Mouse (Mus musculus) sigmoid colon, adult 10 weeks (tissue): ENCODE results near the gene Gm47189. TPM values are rescaled to one million over a fixed set of nuclear protein-coding genes. Genes with fewer than 3 reads are reported as not detected.

Experiments used
- polyA plus RNA-seq: library from polyadenylated mRNA; stranded (reverse); fragments of 350-450 nt; fragmentation: Illumina TruSeq; extraction: RNeasy Lipid Tissue Mini Kit (QIAGEN cat#74804); gene quantifications from one replicate; pipeline ENCODE4 v1.2.3, GENCODE M21; 2014; ENCODE audit warnings: low read depth, low replicate concordance

Gene Gm47189
- not detected for polyA plus RNA-seq

DNA sequence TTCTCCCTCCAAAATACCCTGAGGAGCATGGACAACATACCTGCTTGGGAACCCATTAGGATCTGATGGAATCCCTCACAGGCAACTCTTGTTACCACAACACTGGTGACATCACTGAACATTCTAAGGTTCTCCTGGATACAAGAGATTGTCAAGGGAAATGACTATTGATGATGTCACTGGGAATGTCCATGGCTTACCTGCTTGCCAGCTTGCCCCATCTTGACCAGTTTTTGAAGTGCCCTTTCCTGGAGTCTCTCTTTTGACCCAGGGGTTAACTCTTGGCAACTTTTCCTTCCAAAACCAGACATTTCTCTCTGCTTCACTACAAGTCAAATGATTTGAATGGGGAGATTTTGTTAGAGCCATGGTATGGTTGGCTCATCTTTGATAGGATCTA lies at the start of gene Gm47189:
Gene Gm47189 (minus strand): TSS at position 101 of the 400 bp plus-strand sequence.

DNA sequence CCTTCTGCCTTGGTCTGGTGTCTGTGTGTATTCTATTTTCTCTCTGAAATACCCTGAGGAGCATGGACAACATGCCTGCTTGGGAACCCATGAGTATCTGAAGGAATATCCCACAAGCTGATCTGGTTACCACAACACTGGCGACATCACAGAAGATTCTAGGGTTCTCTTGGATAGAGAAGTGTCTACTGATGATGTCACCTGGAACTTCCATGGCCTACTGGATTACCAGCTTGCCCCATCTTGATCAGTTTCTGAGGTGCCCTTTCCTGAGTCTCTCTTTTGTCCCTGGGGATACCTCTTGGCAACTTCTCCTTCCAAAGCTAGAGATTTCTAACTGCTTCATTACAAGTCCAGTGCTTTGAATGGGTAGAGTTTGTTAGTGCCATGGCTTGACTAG lies 21.7 kb downstream of the Gm47189 start, which contains the start of gene Gm7929:
Gene Gm7929 (minus strand): TSS at position 101 of the 400 bp plus-strand sequence.

Other genes with a start within 250 kb of the Gm47189 start
- not detected for gene Gm7970, start 216.9 kb downstream of the Gm47189 start, polyA plus RNA-seq
- gene 1700049E17Rik2, start 199.2 kb downstream of the Gm47189 start, polyA plus RNA-seq, result not detected
- gene Gm3072, start 147.8 kb downstream of the Gm47189 start, polyA plus RNA-seq, result not detected
- gene Gm3676, start 126.0 kb downstream of the Gm47189 start, polyA plus RNA-seq, result not detected
- not detected for gene Gm8068, start 70.6 kb downstream of the Gm47189 start, polyA plus RNA-seq
- gene Gm7929, start 21.8 kb downstream of the Gm47189 start, polyA plus RNA-seq, result not detected
- not detected for gene Gm7980, start 134.8 kb upstream of the Gm47189 start, polyA plus RNA-seq
- not detected for gene 1700049E17Rik1, start 152.5 kb upstream of the Gm47189 start, polyA plus RNA-seq
- gene 1700024B05Rik, start 171.6 kb upstream of the Gm47189 start, polyA plus RNA-seq, result not detected
- gene Gm6401, start 195.5 kb upstream of the Gm47189 start, polyA plus RNA-seq, result not detected
- not detected for gene Gm3543, start 210.9 kb upstream of the Gm47189 start, polyA plus RNA-seq